Mouse (Mus musculus): Measurements from ENCODE around the gene Wdr20rt. TPM values are rescaled to one million over a fixed set of nuclear protein-coding genes. Genes with fewer than 3 reads are reported as not detected.

Wdr20rt gene
- total and polyA plus RNA-seq, 3 experiments = not detected

GRCm38 (mm10) chr12:65258212-65259138 lies 33.2 kb downstream of the Wdr20rt start:
- no peaks in the 10 kb centered on the region for H3K79me2 ChIP-seq (replicated peaks; ENCODE audit: control insufficient read depth, extremely low read depth, insufficient read depth, poor library complexity, severe bottlenecking)
- no peaks in the 10 kb centered on the region for H3K4me1 ChIP-seq (ENCODE audit: control insufficient read depth in 1 of 2, insufficient read depth in 2 of 2)
- H3K9ac ChIP-seq (ENCODE audit: insufficient read depth, low read depth) = no peak overlapping the region
- dilution Hi-C loops (cut with MboI; ENCODE audit: extremely low pct_ligation_motif_present, extremely low pct_unique_long_range_greater_than_20kb, low sequenced_read_pairs) = no loop called here
- no peak overlapping the region for H3K27ac ChIP-seq (ENCODE audit: insufficient read depth, low read depth)
- no peak overlapping the region for H3K4me2 ChIP-seq (ENCODE audit: insufficient read depth, low read depth, poor library complexity, severe bottlenecking)
- H3K9me3 ChIP-seq (replicated peaks; ENCODE audit: low read length) = no peaks in the 10 kb centered on the region
- TF ChIP-seq RCOR1 (conservative IDR thresholded peaks at IDR 0.05; ENCODE audit: low read depth, low read length) = no peak
- no peak for TF ChIP-seq SMC3 (IDR thresholded peaks at IDR 0.05; ENCODE audit: low read depth, low read length)
- TF ChIP-seq MEF2A (IDR thresholded peaks at IDR 0.05; ENCODE audit: borderline replicate concordance, low read depth, low read length) = no peak
- no peak for TF ChIP-seq ELF1 (IDR thresholded peaks at IDR 0.05; ENCODE audit: low read depth, low read length)
- TF ChIP-seq KAT2A (IDR thresholded peaks at IDR 0.05; ENCODE audit: insufficient replicate concordance, low read length) = no peak
- TF ChIP-seq E2F4 (IDR thresholded peaks at IDR 0.05; ENCODE audit: insufficient replicate concordance, low read depth, low read length) = no peak
- TF ChIP-seq ZNF384 (IDR thresholded peaks at IDR 0.05; ENCODE audit: low read depth, low read length) = no peak
- TF ChIP-seq NRF1 (IDR thresholded peaks at IDR 0.05; ENCODE audit: low read depth, low read length) = no peak
- no peak for TF ChIP-seq SIN3A (IDR thresholded peaks at IDR 0.05; ENCODE audit: low read length)
- TF ChIP-seq MXI1 (IDR thresholded peaks at IDR 0.05; ENCODE audit: low read depth, low read length) = no peak
- no peak for TF ChIP-seq RAD21 (IDR thresholded peaks at IDR 0.05; ENCODE audit: low read depth, low read length)
- TF ChIP-seq ETS1 (conservative IDR thresholded peaks at IDR 0.05; ENCODE audit: low read depth, low read length) = no peak
- no peak for TF ChIP-seq ZMIZ1 (IDR thresholded peaks at IDR 0.05; ENCODE audit: low read depth, low read length)
- no peak for TF ChIP-seq HCFC1 (IDR thresholded peaks at IDR 0.05; ENCODE audit: low read depth, low read length)
- TF ChIP-seq USF1 (IDR thresholded peaks at IDR 0.05; ENCODE audit: low read depth, low read length) = no peak
- TF ChIP-seq GABPA (IDR thresholded peaks at IDR 0.05; ENCODE audit: insufficient replicate concordance, low read depth, low read length) = no peak
- no peaks in the 10 kb centered on the region for H3K27me3 ChIP-seq (replicated peaks)
- no peak for DNase-seq (ENCODE audit: extremely low read depth)
- in situ Hi-C loops (cut with MboI; ENCODE audit: low pct_ligation_motif_present, low pct_unique_long_range_greater_than_20kb, low sequenced_read_pairs) = no loop called here
- H3K36me3 ChIP-seq (replicated peaks in 1 of 2; ENCODE audit: control insufficient read depth in 1 of 2, insufficient read depth in 1 of 2, low read length in 1 of 2) = no peaks in the 10 kb centered on the region
- H3K4me3 ChIP-seq (replicated peaks in 1 of 3; ENCODE audit: low read depth in 2 of 3, low read length in 2 of 3, poor library complexity in 1 of 3) = no peak overlapping the region

Measured in CH12.LX (cell line).